Mouse (Mus musculus) hindbrain, embryonic 13.5 days (tissue): ENCODE data around the gene Xntrpc. TPM values are rescaled to one million over a fixed set of nuclear protein-coding genes. Genes with fewer than 3 reads are reported as not detected.

Source experiments
- ATAC-seq: fragments of 200-750 bp; cut with Nextera tagmentation; 2 replicates; pipeline ENCODE4 v1.8.0; 2017; ENCODE audit warnings: moderate TSS enrichment; ENCODE audit not compliant: low FRiP score
- H3K27ac ChIP-seq: fragments of 300-500 bp; sonication (generic); 2 replicates; pipeline ENCODE4 v1.5.1; 2015; ENCODE audit warnings: inconsistent platforms, mild to moderate bottlenecking, moderate library complexity
- H3K27me3 ChIP-seq: fragments of 300-500 bp; sonication (generic); 2 replicates; pipeline ENCODE4 v1.6.1; 2015; ENCODE audit warnings: mild to moderate bottlenecking, inconsistent platforms
- H3K36me3 ChIP-seq: fragments of 300-500 bp; sonication (generic); 2 replicates; pipeline ENCODE4 v1.6.1; 2015; ENCODE audit warnings: mild to moderate bottlenecking, inconsistent platforms
- H3K4me1 ChIP-seq: fragments of 300-500 bp; sonication (generic); replicated peaks from 2 replicates; pipeline ENCODE4 v1.6.1; 2015; ENCODE audit warnings: inconsistent platforms
- H3K4me2 ChIP-seq: fragments of 300-500 bp; sonication (generic); 2 replicates; pipeline ENCODE4 v1.6.1; 2015; ENCODE audit warnings: inconsistent platforms, mild to moderate bottlenecking, moderate library complexity
- H3K4me3 ChIP-seq: fragments of 300-500 bp; sonication (generic); 2 replicates; pipeline ENCODE4 v1.5.1; 2015; ENCODE audit warnings: mild to moderate bottlenecking, inconsistent platforms
- H3K9ac ChIP-seq: fragments of 300-500 bp; sonication (generic); 2 replicates; pipeline ENCODE4 v1.6.1; 2015; ENCODE audit warnings: mild to moderate bottlenecking, inconsistent platforms
- H3K9me3 ChIP-seq: fragments of 300-500 bp; sonication (generic); 2 replicates; pipeline ENCODE4 v1.6.1; 2016; ENCODE audit warnings: inconsistent platforms
- WGBS: fragments of 180-500 bp; shearing (Covaris S2); methylation state at CpG from one replicate; pipeline ENCODE4 v1.1.7; 2015; 5-methylcytosine and 5-hydroxymethylcytosine counted together
- polyA plus RNA-seq: library from polyadenylated mRNA; unstranded; fragments of >200 nt; fragmentation: Nextera tagmentation; extraction: Ambion mirVana; gene quantifications from 2 replicates; pipeline ENCODE4 v1.2.1, GENCODE M21; 2015

The Xntrpc gene
- polyA plus RNA-seq, 1 experiment from 2014 or later: 1.2 TPM

DNA sequence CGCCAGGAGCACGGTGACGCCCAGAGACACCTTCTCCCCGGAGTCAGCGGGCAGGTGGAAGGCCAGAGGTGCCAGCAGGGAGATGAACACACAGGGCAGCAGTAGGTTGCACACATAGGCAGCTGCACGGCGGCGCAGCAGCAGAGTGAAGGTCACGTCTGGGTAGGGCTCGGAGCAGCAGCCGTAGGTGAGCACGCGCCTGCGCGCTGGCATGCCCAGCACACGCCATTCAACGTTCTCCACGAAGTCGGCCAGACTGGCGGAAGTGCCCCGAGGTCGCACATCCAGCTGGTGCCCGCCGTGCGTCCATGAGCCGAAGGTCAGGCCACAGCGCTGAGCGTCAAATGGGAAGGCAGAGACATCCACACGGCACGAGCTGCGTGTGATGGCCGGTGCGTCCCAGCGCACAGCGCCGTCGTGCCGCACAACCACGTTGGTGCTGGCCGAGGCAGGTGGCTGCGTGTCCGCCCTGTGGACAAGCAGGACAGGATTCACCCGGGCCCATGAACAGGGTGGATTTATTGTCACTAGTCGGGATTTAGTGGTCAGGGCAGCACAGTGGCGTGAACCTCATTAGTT is 47.7 kb downstream of the Xntrpc start:
- H3K4me2 ChIP-seq: no peak overlapping the region
- H3K9ac ChIP-seq: no peak overlapping the region
- peaks cover 5% of the 10 kb centered on the region for H3K36me3 ChIP-seq
- H3K4me3 ChIP-seq: no peak overlapping the region
- no peaks in the 10 kb centered on the region for H3K27me3 ChIP-seq
- 84% methylated on average over 45 of the region's 45 CpGs for WGBS
- no peaks in the 10 kb centered on the region for H3K4me1 ChIP-seq
- no peak for ATAC-seq
- H3K9me3 ChIP-seq: no peaks in the 10 kb centered on the region
- no peak overlapping the region for H3K27ac ChIP-seq

DNA sequence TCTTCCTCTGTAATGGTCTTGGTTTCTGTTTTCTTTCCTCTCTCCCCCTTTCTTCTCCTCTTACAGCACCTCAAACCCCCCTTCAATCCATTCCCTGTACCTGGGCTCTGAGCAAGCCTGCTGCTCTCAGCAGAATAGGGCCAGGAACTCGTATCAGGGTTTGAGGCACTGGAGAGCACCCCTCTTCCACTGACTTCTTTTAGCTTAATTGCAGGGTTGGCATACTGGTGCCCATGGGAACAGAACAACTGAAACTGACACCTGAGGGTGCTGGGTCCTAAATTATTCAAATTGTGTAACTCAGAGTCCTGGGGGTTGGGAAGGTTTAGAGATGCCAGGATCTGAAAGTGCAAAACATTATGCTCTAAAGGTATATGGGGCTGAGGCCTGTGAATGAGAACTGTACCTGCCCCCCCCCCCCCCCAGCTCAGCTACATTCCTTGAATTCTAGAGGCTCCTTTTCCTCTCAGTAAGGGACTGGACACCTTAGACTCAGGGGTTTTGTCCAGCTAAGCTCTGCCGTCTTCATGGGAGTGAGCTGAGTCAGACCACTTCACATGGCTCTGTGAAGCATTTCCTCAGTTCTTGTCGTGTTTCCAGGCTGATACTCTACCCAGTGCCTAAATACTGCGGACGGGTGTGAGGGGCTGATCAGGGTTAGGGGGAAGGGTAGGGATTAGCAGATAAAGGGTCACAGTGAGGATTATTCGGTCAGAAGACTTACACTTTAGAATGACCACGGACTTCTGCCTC is 51.2 kb downstream of the Xntrpc start, which contains the start of gene Chrna10:
Gene Chrna10 (minus strand): TSS at position 250 of the 753 bp plus-strand sequence.
- no peaks in the 10 kb centered on the region for H3K9me3 ChIP-seq
- no peaks in the 10 kb centered on the region for H3K4me1 ChIP-seq
- no peak for ATAC-seq
- no peak within 1 kb of the TSS for H3K4me2 ChIP-seq
- WGBS: 71% methylated on average over 7 of the region's 7 CpGs
- H3K4me3 ChIP-seq: no peak within 1 kb of the TSS
- H3K27me3 ChIP-seq: no peaks in the 10 kb centered on the region
- H3K27ac ChIP-seq: no peak within 1 kb of the TSS
- peaks cover 40% of the 10 kb centered on the region for H3K36me3 ChIP-seq
- H3K9ac ChIP-seq: no peak within 1 kb of the TSS

DNA sequence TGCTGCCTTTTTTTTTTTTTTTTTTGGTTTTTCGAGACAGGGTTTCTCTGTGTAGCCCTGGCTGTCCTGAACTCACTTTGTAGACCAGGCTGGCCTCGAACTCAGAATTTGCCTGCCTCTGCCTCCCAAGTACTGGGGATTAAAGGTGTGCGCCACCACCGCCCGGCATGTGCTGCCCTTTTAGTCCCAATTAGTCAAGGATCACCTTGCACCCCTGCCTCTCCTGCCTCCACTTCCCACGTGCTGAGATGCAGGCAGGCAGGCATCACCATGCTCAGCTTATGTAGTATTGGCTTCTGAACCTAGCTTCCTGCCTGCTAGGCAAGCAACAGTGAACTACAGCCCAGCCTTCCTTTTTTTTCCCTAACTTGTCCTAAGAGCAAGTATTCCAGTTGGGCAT is 51.9 kb downstream of the Xntrpc start:
- no peaks in the 10 kb centered on the region for H3K9me3 ChIP-seq
- no peak overlapping the region for H3K4me3 ChIP-seq
- no peak for ATAC-seq
- H3K36me3 ChIP-seq: peaks cover 46% of the 10 kb centered on the region
- no peaks in the 10 kb centered on the region for H3K4me1 ChIP-seq
- WGBS: 80% methylated on average over 6 of the region's 6 CpGs
- H3K27ac ChIP-seq: no peak overlapping the region
- no peak overlapping the region for H3K4me2 ChIP-seq
- H3K9ac ChIP-seq: no peak overlapping the region
- H3K27me3 ChIP-seq: no peaks in the 10 kb centered on the region

DNA sequence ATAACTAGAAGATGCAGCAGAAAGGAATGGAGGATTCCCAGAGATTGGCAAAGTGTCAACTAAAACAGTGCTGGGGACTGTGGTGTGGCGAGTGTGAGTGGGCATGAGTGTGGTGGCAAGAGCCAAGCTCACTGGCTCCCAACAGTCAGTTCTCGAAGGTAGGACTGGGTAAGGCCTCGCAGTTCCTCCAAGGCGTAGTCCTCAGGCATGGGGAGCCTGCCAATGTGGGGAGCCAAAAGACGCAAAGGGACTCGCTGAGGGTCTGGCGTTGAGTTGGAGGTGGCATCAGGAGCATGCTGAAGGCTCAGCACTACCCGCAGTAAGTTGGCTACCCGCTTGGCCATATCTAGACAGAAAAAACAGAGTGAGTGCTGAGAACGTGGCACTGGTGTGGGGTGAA is 54.8 kb downstream of the Xntrpc start:
- H3K36me3 ChIP-seq: peaks cover 76% of the 10 kb centered on the region
- H3K27ac ChIP-seq: no peak overlapping the region
- over 99% methylated on average over 10 of the region's 10 CpGs for WGBS
- H3K4me2 ChIP-seq: no peak overlapping the region
- no peaks in the 10 kb centered on the region for H3K27me3 ChIP-seq
- H3K9ac ChIP-seq: no peak overlapping the region
- no peak for ATAC-seq
- no peak overlapping the region for H3K4me3 ChIP-seq
- no peaks in the 10 kb centered on the region for H3K9me3 ChIP-seq
- H3K4me1 ChIP-seq: no peaks in the 10 kb centered on the region

DNA sequence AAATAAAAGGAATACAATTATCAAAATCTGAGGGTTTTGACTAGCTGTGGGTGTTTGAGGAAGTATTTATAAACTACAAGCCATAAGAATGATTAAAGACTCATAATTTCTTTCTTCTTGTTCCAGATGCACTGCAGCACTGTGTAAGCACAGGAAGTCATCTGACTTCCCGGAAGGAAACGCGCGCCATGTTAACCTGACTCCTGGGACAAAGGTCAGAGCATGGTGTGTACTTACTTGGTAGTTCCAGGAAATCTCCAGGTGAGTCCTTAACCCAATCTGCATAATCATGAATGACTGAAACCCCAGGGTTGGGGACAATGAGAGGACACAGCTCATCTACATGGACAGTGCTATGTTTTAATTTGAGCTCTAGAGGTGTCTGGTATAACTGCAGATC is 66.9 kb downstream of the Xntrpc start:
- Histone ChIP-seq H3K27ac (no peak overlapping the region), H3K4me2 (no peak overlapping the region), H3K9ac (no peak overlapping the region), H3K27me3 (no peaks in the 10 kb centered on the region), H3K36me3 (peaks cover 71% of the 10 kb centered on the region), H3K9me3 (no peaks in the 10 kb centered on the region), H3K4me3 (no peak overlapping the region), H3K4me1 (no peaks in the 10 kb centered on the region)
- 94% methylated on average over 4 of the region's 4 CpGs for WGBS
- ATAC-seq: no peak

DNA sequence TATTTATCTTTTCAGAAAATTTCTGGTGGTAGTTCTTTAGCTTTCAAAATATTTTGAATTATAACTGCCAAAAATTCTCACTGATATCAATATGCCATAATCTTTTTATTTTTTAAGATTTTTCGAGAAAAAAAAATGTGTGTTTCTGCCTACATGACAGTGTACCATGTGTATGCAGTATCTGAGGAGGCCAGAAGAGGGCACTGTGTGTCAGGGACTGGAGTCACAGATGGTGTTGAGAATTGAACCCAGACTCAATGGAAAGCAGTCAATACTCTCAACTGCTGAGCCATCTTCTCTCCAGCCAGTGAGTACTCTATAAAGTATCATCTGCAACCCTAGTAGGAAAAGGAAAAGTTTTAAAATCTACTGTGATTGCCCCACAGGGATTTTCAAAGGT is 72.0 kb downstream of the Xntrpc start:
- no peaks in the 10 kb centered on the region for H3K4me1 ChIP-seq
- H3K36me3 ChIP-seq: peaks cover 76% of the 10 kb centered on the region
- no peak overlapping the region for H3K9ac ChIP-seq
- H3K4me2 ChIP-seq: no peak overlapping the region
- no peaks in the 10 kb centered on the region for H3K9me3 ChIP-seq
- no peak for ATAC-seq
- H3K27me3 ChIP-seq: no peaks in the 10 kb centered on the region
- H3K4me3 ChIP-seq: no peak overlapping the region
- WGBS: 84% methylated on average over 1 of the region's 1 CpGs
- H3K27ac ChIP-seq: no peak overlapping the region

DNA sequence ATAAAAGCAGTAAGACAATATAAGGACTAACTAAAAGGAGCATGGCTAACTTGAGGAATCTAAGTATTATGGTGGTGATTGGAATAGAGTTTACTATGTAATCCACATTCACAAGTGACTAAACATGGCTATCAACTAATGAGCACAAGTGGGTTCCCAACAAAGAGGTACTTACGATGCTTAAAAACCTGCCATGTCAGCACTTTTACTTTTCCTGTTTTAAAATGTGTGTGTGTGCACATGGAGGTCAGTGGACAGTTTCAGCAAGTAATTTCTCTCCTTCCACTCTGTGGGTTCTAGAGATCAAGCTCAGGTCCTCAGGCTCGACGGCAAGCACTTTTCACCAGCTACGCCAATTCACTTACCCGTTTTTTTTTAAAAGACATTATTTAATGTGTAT is 72.4 kb downstream of the Xntrpc start:
- Histone ChIP-seq H3K27me3 (no peaks in the 10 kb centered on the region), H3K27ac (no peak overlapping the region), H3K9ac (no peak overlapping the region), H3K36me3 (peaks cover 75% of the 10 kb centered on the region), H3K9me3 (no peaks in the 10 kb centered on the region), H3K4me2 (no peak overlapping the region), H3K4me3 (no peak overlapping the region), H3K4me1 (no peaks in the 10 kb centered on the region)
- 99% methylated on average over 5 of the region's 5 CpGs for WGBS
- no peak for ATAC-seq

Other genes starting within 250 kb of the Xntrpc start
- 1.9 and 2.4 TPM in 2 replicates for gene Phox2a, start 247.4 kb upstream of the Xntrpc start, polyA plus RNA-seq
- gene Inppl1, start 227.5 kb upstream of the Xntrpc start, polyA plus RNA-seq: 12.7 and 15.4 TPM in 2 replicates
- gene Folr2, start 208.5 kb upstream of the Xntrpc start, polyA plus RNA-seq: 3.3 and 3.5 TPM in 2 replicates
- gene Anapc15, start 202.0 kb upstream of the Xntrpc start, polyA plus RNA-seq: 83.1 and 93.3 TPM in 2 replicates
- gene Folr1, start 194.9 kb upstream of the Xntrpc start, polyA plus RNA-seq: 21.0 and 39.2 TPM in 2 replicates
- 151 and 156 TPM in 2 replicates for gene Lamtor1, start 159.8 kb upstream of the Xntrpc start, polyA plus RNA-seq
- gene Tomt, start 159.4 kb upstream of the Xntrpc start, polyA plus RNA-seq: 0.40 and 0.48 TPM in 2 replicates
- gene Lrrc51, start 131.8 kb upstream of the Xntrpc start, polyA plus RNA-seq: 10.9 and 12.1 TPM in 2 replicates
- 50.8 and 53.3 TPM in 2 replicates for gene Numa1, start 131.6 kb upstream of the Xntrpc start, polyA plus RNA-seq
- gene Il18bp, start 47.0 kb upstream of the Xntrpc start, polyA plus RNA-seq: 4.5 and 4.8 TPM in 2 replicates
- 31.2 and 32.8 TPM in 2 replicates for gene Rnf121, start 244 bp upstream of the Xntrpc start, polyA plus RNA-seq
- gene Xndc1, start 202 bp upstream of the Xntrpc start, polyA plus RNA-seq: 28.0 and 28.8 TPM in 2 replicates
- gene Trpc2, start 17.4 kb downstream of the Xntrpc start, polyA plus RNA-seq: 0.25 and 0.49 TPM in 2 replicates
- 0.22 and 0.26 TPM in 2 replicates for gene Art1, start 36.0 kb downstream of the Xntrpc start, polyA plus RNA-seq
- gene Art5, start 43.8 kb downstream of the Xntrpc start, polyA plus RNA-seq: 0.74 and 0.75 TPM in 2 replicates
- gene Chrna10, start 51.1 kb downstream of the Xntrpc start, polyA plus RNA-seq: not detected in 2 replicates
- 23.4 and 25.0 TPM in 2 replicates for gene Nup98, start 144.5 kb downstream of the Xntrpc start, polyA plus RNA-seq
- 48.0 and 53.0 TPM in 2 replicates for gene Pgap2, start 144.5 kb downstream of the Xntrpc start, polyA plus RNA-seq
- 19.1 and 21.0 TPM in 2 replicates for gene Rhog, start 190.3 kb downstream of the Xntrpc start, polyA plus RNA-seq
- gene Stim1, start 202.1 kb downstream of the Xntrpc start, polyA plus RNA-seq: 9.6 and 9.9 TPM in 2 replicates